Mouse (Mus musculus): ENCODE results near the gene Rin1. TPM values are rescaled to one million over a fixed set of nuclear protein-coding genes. Genes with fewer than 3 reads are reported as not detected.

Gene Rin1
- polyA plus RNA-seq, 1 experiment from 2014 or later: 4.8 TPM

DNA sequence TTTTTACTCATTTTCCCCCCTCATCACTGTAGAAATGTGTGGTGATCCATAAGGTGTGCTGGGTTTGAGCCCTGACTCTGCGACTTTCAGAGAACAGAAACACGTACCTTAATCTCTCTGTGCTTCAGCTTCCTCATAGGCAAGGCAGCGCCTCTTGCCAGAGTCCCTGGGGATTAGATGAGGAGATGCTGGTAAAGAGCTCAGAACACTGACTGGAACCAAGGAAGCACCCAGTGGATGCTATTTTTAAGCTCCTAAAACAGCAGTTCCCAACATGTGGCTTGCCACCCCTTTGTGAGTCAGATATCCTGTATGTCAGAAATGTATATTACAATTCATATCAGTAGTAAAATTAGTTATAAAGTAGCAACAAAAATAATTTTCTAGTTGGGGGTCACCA lies 32.1 kb upstream of the Rin1 start:
- Histone ChIP-seq H3K4me3 (ENCODE audit: low read length) (no peak overlapping the region), H3K9me3 (ENCODE audit: low read length) (no peaks in the 10 kb centered on the region), H3K36me3 (ENCODE audit: insufficient read depth, low read length) (no peaks in the 10 kb centered on the region), H3K9ac (replicated peaks; ENCODE audit: low read length) (no peak overlapping the region), H3K4me1 (ENCODE audit: insufficient read depth, low read length) (peaks cover 10% of the 10 kb centered on the region), H3K4me2 (replicated peaks; ENCODE audit: low read depth, low read length) (no peak overlapping the region), H3K27me3 (ENCODE audit: insufficient read depth, low read length) (no peaks in the 10 kb centered on the region), H3K27ac (ENCODE audit: low read length) (no peak overlapping the region)
- 84% methylated on average over 3 of the region's 3 CpGs for WGBS
- no peak for ATAC-seq (ENCODE audit: low FRiP score, low TSS enrichment)

DNA sequence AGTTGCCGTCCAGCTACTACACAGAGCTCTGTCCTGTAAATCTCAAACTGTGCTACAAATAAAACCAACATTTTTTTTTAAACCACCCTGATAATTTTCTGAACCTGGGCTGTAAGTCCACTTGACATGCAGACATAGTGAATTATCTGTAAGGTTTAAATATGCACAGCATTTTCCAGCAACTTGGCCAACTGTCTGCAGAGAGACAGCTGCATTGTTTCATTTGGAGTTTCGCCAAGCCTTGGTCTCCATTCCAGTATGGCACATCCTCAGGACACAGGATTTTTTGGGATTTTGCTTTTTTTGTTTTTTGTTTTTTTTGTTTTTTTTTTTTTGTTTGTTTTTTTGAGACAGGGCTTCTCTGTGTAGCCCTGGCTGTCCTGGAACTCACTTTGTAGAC lies 28.9 kb upstream of the Rin1 start:
- no peaks in the 10 kb centered on the region for H3K27me3 ChIP-seq (ENCODE audit: insufficient read depth, low read length)
- no peak overlapping the region for H3K4me3 ChIP-seq (ENCODE audit: low read length)
- no peak for ATAC-seq (ENCODE audit: low FRiP score, low TSS enrichment)
- H3K9me3 ChIP-seq (ENCODE audit: low read length): no peaks in the 10 kb centered on the region
- H3K4me2 ChIP-seq (replicated peaks; ENCODE audit: low read depth, low read length): no peak overlapping the region
- no peaks in the 10 kb centered on the region for H3K36me3 ChIP-seq (ENCODE audit: insufficient read depth, low read length)
- peaks cover 9% of the 10 kb centered on the region for H3K4me1 ChIP-seq (ENCODE audit: insufficient read depth, low read length)
- 68% methylated on average over 2 of the region's 2 CpGs for whole genome bisulfite sequencing
- H3K9ac ChIP-seq (replicated peaks; ENCODE audit: low read length): no peak overlapping the region
- no peak overlapping the region for H3K27ac ChIP-seq (ENCODE audit: low read length)

DNA sequence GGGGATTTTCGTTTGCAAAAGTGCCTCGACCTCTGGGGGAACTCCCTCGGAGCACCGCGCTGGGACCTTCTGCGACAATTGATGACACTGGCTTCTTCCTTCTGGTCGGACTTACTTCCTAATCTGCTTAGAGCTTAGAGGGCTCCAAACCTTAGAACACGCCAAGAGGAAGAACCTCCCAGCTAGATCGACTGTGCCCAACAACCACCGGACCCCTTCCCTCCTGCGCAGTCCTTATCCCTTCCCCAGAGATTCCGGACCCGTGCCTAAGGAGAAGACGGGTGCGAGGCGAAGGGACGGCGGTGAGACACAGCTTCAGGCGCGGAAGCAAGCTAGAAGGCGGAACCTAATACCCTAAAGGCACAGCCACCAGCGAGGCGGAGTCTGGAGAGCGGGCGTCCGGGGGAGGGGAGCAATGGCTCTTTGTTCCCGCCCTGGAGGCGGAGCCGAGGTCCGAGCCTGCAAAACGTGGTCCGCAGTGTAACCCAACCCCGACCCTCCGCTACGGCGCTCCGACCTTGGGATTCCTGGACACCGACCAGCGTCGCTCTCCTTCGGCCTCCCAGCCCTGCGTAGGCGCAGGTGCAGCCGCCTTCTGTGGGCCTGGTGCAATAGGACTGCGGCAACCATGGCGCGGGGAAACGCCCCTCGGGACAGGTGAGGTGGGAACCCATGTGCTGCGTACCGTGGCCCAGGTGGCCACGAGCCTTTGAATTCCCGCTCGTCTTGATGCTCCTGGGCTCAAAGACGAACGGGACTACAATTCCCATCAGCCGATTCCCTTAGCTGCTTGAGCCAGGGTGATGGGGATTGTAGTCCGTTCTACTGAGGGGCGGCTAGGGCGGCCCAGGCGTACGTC lies 26.4 kb upstream of the Rin1 start, which contains the start of gene Slc29a2:
Gene Slc29a2 (plus strand): TSS at position 240 of the 859 bp plus-strand sequence.
- H3K27ac ChIP-seq (ENCODE audit: low read length): peak within 1 kb of the TSS; percentile 85
- peaks cover 7% of the 10 kb centered on the region; the same call in 1 of the 2 replicates for H3K4me1 ChIP-seq (ENCODE audit: insufficient read depth, low read length)
- WGBS: under 1% methylated on average over 62 of the region's 62 CpGs
- peaks cover 8% of the 10 kb centered on the region; the same call in 1 of the 2 replicates for H3K36me3 ChIP-seq (ENCODE audit: insufficient read depth, low read length)
- peak; percentile 97 for ATAC-seq (ENCODE audit: low FRiP score, low TSS enrichment)
- peak within 1 kb of the TSS; percentile 82 for H3K9ac ChIP-seq (replicated peaks; ENCODE audit: low read length)
- H3K9me3 ChIP-seq (ENCODE audit: low read length): no peaks in the 10 kb centered on the region
- H3K4me3 ChIP-seq (ENCODE audit: low read length): peak within 1 kb of the TSS; percentile 86
- no peaks in the 10 kb centered on the region for H3K27me3 ChIP-seq (ENCODE audit: insufficient read depth, low read length)
- H3K4me2 ChIP-seq (replicated peaks; ENCODE audit: low read depth, low read length): peak within 1 kb of the TSS; percentile 97

DNA sequence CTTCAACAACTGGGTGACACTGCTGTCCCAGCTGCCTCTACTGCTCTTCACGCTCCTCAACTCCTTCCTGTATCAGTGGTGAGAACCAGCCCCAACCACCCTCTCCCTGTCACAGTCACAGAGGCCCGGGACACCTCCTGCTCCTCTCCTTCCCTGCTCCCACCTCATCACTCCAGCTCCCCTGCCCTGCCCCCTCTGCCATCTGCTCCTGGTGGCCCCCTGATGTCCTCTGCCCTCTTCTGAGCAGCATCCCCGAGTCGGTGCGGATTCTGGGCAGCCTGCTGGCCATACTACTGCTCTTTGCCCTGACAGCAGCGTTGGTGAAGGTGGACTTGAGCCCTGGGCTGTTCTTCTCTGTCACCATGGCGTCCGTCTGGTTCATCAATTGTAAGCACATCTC lies 24.2 kb upstream of the Rin1 start:
- H3K4me1 ChIP-seq (ENCODE audit: insufficient read depth, low read length): peaks cover 7% of the 10 kb centered on the region; the same call in 1 of the 2 replicates
- H3K9me3 ChIP-seq (ENCODE audit: low read length): no peaks in the 10 kb centered on the region
- H3K27ac ChIP-seq (ENCODE audit: low read length): no peak overlapping the region
- no peak overlapping the region for H3K4me3 ChIP-seq (ENCODE audit: low read length)
- no peak for ATAC-seq (ENCODE audit: low FRiP score, low TSS enrichment)
- H3K36me3 ChIP-seq (ENCODE audit: insufficient read depth, low read length): peaks cover 22% of the 10 kb centered on the region; the same call in 1 of the 2 replicates
- H3K27me3 ChIP-seq (ENCODE audit: insufficient read depth, low read length): no peaks in the 10 kb centered on the region
- H3K9ac ChIP-seq (replicated peaks; ENCODE audit: low read length): no peak overlapping the region
- WGBS: 82% methylated on average over 8 of the region's 8 CpGs
- H3K4me2 ChIP-seq (replicated peaks; ENCODE audit: low read depth, low read length): no peak overlapping the region

DNA sequence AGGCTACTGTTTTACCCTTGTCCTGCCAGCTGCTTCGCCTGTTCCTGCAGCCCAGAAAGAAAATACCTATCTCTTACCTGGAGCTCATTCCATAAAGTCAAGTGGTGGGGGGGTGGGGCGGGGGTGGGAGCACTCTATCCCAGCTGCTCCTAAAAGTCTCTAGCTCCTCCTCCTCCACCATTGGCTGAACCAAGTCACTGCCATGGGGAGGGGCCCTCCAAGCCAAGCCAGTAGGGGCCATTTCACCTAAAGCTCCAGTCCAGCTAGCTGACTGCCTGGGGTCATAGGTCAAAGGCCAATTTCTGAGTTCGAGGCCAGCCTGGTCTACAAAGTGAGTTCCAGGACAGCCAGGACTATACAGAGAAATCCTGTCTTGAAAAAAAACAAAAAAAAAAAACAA lies 17.6 kb upstream of the Rin1 start:
- H3K9me3 ChIP-seq (ENCODE audit: low read length): no peaks in the 10 kb centered on the region
- no peaks in the 10 kb centered on the region for H3K27me3 ChIP-seq (ENCODE audit: insufficient read depth, low read length)
- WGBS: 83% methylated on average over 3 of the region's 3 CpGs
- H3K4me2 ChIP-seq (replicated peaks; ENCODE audit: low read depth, low read length): no peak overlapping the region
- H3K27ac ChIP-seq (ENCODE audit: low read length): no peak overlapping the region
- peaks cover 21% of the 10 kb centered on the region; the same call in 1 of the 2 replicates for H3K36me3 ChIP-seq (ENCODE audit: insufficient read depth, low read length)
- no peak overlapping the region for H3K4me3 ChIP-seq (ENCODE audit: low read length)
- H3K4me1 ChIP-seq (ENCODE audit: insufficient read depth, low read length): no peaks in the 10 kb centered on the region
- no peak overlapping the region for H3K9ac ChIP-seq (replicated peaks; ENCODE audit: low read length)
- ATAC-seq (ENCODE audit: low FRiP score, low TSS enrichment): no peak

DNA sequence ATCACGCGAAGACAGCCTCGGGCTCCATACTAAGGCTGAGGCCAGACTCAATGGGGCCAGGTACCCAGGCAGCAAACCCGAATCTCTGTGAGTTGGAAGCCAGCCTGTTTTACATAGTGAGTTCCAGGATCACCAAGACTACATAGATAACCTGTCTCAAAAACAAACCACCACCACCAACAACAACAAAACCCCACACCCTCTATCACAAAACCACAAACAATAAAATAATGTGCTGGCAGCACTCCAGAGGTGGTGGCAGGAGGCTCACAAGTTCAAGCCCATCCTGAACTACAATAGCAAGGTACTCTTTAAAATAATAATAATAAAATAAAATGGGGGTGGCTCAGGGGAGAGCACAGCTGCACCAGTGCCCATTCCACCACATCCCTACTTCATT lies 13.7 kb upstream of the Rin1 start:
- no peak overlapping the region for H3K9ac ChIP-seq (replicated peaks; ENCODE audit: low read length)
- peaks cover 17% of the 10 kb centered on the region for H3K4me1 ChIP-seq (ENCODE audit: insufficient read depth, low read length)
- H3K4me2 ChIP-seq (replicated peaks; ENCODE audit: low read depth, low read length): no peak overlapping the region
- H3K4me3 ChIP-seq (ENCODE audit: low read length): no peak overlapping the region
- WGBS: 82% methylated on average over 4 of the region's 4 CpGs
- H3K27me3 ChIP-seq (ENCODE audit: insufficient read depth, low read length): no peaks in the 10 kb centered on the region
- no peak overlapping the region for H3K27ac ChIP-seq (ENCODE audit: low read length)
- no peaks in the 10 kb centered on the region for H3K9me3 ChIP-seq (ENCODE audit: low read length)
- no peak for ATAC-seq (ENCODE audit: low FRiP score, low TSS enrichment)
- H3K36me3 ChIP-seq (ENCODE audit: insufficient read depth, low read length): 0 out of 2 replicates have a peak, but pooled peaks cover 1% of the 10 kb centered on the region

DNA sequence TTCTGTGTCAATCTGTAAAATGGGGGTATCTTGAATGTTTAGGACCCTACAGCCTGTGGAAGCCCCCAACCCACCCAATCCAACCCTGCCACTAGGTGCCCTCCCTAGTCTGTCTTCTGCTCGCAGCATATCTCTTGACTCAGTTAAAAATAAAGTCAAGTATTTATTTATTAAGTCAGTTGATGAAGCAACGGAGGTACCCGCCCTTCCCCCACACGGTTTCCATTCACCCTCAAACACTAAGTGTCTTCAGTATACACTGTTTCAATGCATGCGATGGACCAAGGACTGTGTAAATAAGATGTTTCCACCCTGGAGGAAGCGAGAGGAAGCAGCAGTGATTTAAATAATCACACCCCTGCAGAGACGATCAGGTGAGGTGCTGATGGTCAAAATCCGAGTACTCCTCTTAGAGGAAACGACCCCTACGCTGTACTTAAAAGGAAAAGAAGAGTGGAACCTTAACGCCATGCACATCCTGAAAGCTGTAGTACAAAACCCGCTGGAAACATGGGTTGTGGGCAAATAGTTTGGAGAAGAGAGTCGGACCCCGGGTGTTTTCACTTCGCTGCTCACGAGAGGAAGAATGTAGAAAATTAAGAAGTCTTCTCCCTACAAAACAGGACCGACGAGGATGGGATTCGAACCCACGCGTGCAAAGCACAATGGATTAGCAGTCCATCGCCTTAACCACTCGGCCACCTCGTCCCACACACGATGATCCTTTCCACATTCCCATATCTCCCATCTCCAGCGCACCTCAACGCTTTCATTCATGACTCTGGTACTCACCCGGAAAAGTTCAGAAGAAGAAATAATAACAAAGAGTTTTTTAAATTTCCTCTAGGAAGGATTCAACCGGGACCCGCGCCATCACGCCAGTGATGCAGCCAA lies 12.4 kb upstream of the Rin1 start:
- H3K4me3 ChIP-seq (ENCODE audit: low read length): peak overlapping the region; percentile 89
- no peaks in the 10 kb centered on the region for H3K9me3 ChIP-seq (ENCODE audit: low read length)
- H3K4me1 ChIP-seq (ENCODE audit: insufficient read depth, low read length): peaks cover 23% of the 10 kb centered on the region
- 4% methylated on average over 32 of the region's 32 CpGs for WGBS
- peak; percentile 25 for ATAC-seq (ENCODE audit: low FRiP score, low TSS enrichment)
- no peaks in the 10 kb centered on the region for H3K36me3 ChIP-seq (ENCODE audit: insufficient read depth, low read length)
- peak overlapping the region; percentile 79 for H3K27ac ChIP-seq (ENCODE audit: low read length)
- H3K9ac ChIP-seq (replicated peaks; ENCODE audit: low read length): peak overlapping the region; percentile 95
- peak overlapping the region; percentile 86 for H3K4me2 ChIP-seq (replicated peaks; ENCODE audit: low read depth, low read length)
- H3K27me3 ChIP-seq (ENCODE audit: insufficient read depth, low read length): no peaks in the 10 kb centered on the region

DNA sequence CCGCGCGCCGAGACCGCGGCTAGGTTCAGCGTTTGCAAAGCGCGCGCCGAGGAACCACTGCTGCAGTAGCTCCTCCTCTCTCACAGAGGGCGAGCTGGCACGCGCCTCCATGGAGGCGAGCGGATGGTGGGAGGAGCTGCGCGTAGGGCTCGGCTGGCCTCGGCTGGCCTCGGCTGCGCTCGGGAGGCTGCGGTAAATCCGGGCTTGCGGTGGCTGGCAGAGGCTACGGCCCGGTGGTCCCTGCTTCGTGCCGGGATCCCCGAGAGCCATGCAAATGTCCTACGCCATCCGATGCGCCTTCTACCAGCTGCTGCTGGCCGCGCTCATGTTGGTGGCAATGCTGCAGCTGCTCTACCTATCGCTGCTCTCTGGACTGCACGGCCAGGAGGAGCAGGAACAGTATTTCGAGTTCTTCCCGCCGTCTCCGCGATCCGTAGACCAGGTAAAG lies 11.5 kb upstream of the Rin1 start, which contains the start of the genes B4gat1 and AC124502.3:
Gene B4gat1 (plus strand): TSS at position 118 of the 448 bp plus-strand sequence.
Gene AC124502.3 (plus strand): TSS at position 183 of the 448 bp plus-strand sequence.
- under 1% methylated on average over 40 of the region's 44 CpGs for WGBS
- Histone ChIP-seq H3K27me3 (ENCODE audit: insufficient read depth, low read length) (no peaks in the 10 kb centered on the region), H3K9me3 (ENCODE audit: low read length) (no peaks in the 10 kb centered on the region), H3K4me1 (ENCODE audit: insufficient read depth, low read length) (peaks cover 23% of the 10 kb centered on the region), H3K27ac (ENCODE audit: low read length) (peak within 1 kb of the TSS; percentile 79), H3K36me3 (ENCODE audit: insufficient read depth, low read length) (no peaks in the 10 kb centered on the region), H3K9ac (replicated peaks; ENCODE audit: low read length) (peak within 1 kb of the TSS; percentile 95), H3K4me2 (replicated peaks; ENCODE audit: low read depth, low read length) (peak within 1 kb of the TSS; percentile 86), H3K4me3 (ENCODE audit: low read length) (peak within 1 kb of the TSS; percentile 89)
- ATAC-seq (ENCODE audit: low FRiP score, low TSS enrichment): peak; percentile 92

DNA sequence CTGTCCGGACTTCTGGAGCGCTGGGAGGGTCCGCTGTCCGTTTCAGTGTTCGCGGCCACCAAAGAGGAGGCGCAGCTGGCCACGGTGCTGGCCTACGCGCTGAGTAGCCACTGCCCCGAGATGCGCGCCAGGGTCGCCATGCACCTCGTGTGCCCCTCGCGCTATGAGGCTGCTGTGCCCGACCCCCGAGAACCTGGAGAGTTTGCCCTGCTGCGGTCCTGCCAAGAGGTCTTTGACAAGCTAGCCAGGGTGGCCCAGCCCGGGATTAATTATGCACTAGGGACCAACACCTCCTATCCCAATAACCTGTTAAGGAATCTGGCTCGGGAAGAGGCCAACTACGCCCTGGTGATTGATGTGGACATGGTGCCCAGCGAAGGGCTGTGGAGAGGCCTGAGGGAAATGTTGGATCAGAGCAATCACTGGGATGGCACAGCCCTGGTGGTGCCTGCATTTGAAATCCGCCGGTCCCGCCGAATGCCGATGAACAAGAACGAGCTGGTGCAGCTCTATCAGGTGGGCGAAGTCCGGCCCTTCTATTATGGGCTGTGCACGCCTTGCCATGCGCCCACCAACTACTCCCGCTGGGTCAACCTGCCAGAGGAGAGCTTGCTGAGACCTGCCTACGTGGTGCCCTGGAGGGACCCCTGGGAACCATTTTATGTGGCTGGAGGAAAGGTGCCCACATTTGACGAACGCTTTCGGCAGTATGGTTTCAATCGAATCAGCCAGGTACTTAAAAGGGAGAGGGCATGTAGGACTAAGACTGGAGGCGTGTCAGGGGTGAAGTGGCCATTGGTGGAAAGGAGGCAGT lies 10.8 kb upstream of the Rin1 start:
- peak; percentile 18 for ATAC-seq (ENCODE audit: low FRiP score, low TSS enrichment)
- no peaks in the 10 kb centered on the region for H3K27me3 ChIP-seq (ENCODE audit: insufficient read depth, low read length)

More for the DNA sequence above, 10.8 kb upstream of the Rin1 start:
- Histone ChIP-seq H3K4me3 (ENCODE audit: low read length) (peak overlapping the region; percentile 89), H3K9ac (replicated peaks; ENCODE audit: low read length) (peak overlapping the region; percentile 95), H3K27ac (ENCODE audit: low read length) (peak overlapping the region; percentile 79; the same call in 1 of the 2 replicates), H3K4me1 (ENCODE audit: insufficient read depth, low read length) (peaks cover 23% of the 10 kb centered on the region), H3K36me3 (ENCODE audit: insufficient read depth, low read length) (peaks cover 4% of the 10 kb centered on the region; the same call in 1 of the 2 replicates), H3K9me3 (ENCODE audit: low read length) (no peaks in the 10 kb centered on the region), H3K4me2 (replicated peaks; ENCODE audit: low read depth, low read length) (peak overlapping the region; percentile 86)
- 11% methylated on average over 41 of the region's 41 CpGs for WGBS

All from kidney, embryonic 16.5 days (tissue).